Mouse (Mus musculus): ENCODE results near the gene Grin2a.

GRCm38 (mm10) chr16:9985041-9985440 lies 10.3 kb downstream of the Grin2a start:
- no peak for TF ChIP-seq CTCF (conservative IDR thresholded peaks at IDR 0.05; ENCODE audit: insufficient read depth, insufficient read length, low read depth, low read length)
- TF ChIP-seq POLR2A (IDR thresholded peaks at IDR 0.05; ENCODE audit: low read depth, low read length) = no peak
